Mouse (Mus musculus): ENCODE results near the gene Eva1a. TPM values are rescaled to one million over a fixed set of nuclear protein-coding genes. Genes with fewer than 3 reads are reported as not detected.

Gene Eva1a
- polyA plus RNA-seq, 1 experiment: 0.79 TPM

DNA sequence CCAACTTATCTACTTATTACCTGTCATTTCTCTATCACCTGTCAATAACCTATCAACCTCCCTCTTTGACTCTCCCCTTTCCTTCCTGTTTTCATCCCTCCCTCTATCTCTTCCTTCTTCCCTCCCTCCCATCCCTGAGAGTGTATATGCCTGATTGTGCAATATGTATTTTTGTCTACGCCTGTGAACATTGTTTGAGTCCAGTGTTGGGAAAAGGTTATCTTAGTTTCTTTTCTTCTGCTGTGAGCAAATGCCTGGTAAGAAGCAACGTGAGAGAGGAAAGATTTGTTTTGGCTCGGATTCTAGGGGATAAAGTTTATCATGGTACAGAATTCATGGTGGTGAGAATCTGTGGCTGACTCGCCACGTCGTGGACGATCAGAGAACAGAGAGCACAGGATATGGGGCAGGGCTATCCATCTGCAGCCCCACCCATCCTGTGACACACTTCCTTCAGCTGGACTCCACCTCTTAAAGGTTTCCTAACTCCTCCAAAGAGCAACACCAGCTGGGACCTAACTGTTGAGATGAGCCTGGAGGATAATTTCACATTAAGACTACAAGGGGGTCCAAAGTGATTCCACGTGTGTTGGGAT is 44.6 kb downstream of the Eva1a start:
- no peak for TF ChIP-seq EP300 (IDR thresholded peaks at IDR 0.05; ENCODE audit: insufficient read depth, low read depth, low read length)
- no peak for TF ChIP-seq POLR2A (IDR thresholded peaks at IDR 0.05; ENCODE audit: insufficient read depth, low read length)
- TF ChIP-seq CTCF (IDR thresholded peaks at IDR 0.05; ENCODE audit: low read depth, low read length): no peak
- no peak overlapping the region for H3K27ac ChIP-seq (ENCODE audit: insufficient read depth, low read length)
- no peak overlapping the region for H3K4me3 ChIP-seq (ENCODE audit: low read depth, low read length)
- H3K9ac ChIP-seq (ENCODE audit: low read depth, poor library complexity, severe bottlenecking): no peak overlapping the region
- no peaks in the 10 kb centered on the region for H3K4me1 ChIP-seq (ENCODE audit: control insufficient read depth, insufficient read depth, low read length)
- peaks cover 4% of the 10 kb centered on the region; the same call in 1 of the 2 replicates for H3K9me3 ChIP-seq (replicated peaks; ENCODE audit: control insufficient read depth, insufficient read depth, low read length, poor library complexity, severe bottlenecking)
- no peaks in the 10 kb centered on the region for H3K36me3 ChIP-seq (ENCODE audit: control insufficient read depth, insufficient read depth, low read length, poor library complexity, severe bottlenecking)
- no peaks in the 10 kb centered on the region for H3K27me3 ChIP-seq (ENCODE audit: control insufficient read depth, insufficient read depth, low read length, poor library complexity, severe bottlenecking)

DNA sequence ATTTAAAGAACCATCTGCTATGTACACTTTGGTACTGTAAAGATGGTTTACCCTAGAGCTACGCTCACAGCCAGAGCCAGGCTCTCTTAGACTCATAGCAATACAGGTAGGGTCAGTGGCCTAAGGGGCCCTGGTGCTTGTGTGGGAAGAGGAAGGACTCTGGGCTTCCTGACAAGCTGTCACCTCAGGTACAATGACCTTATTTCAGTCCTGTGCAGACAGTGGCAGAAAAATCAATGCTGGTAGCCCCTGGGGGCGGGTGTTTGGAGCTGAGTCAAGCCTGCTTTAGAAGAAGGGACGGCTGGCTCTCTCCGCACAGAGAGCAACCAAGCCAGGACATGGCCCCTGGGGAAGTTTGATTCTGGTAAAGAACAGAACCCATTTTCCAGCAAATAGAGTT is 47.3 kb downstream of the Eva1a start:
- Histone ChIP-seq H3K9me3 (replicated peaks; ENCODE audit: control insufficient read depth, insufficient read depth, low read length, poor library complexity, severe bottlenecking) (peaks cover 4% of the 10 kb centered on the region; the same call in 1 of the 2 replicates), H3K4me3 (ENCODE audit: low read depth, low read length) (no peak overlapping the region), H3K36me3 (ENCODE audit: control insufficient read depth, insufficient read depth, low read length, poor library complexity, severe bottlenecking) (no peaks in the 10 kb centered on the region), H3K27ac (ENCODE audit: insufficient read depth, low read length) (no peak overlapping the region), H3K4me1 (ENCODE audit: control insufficient read depth, insufficient read depth, low read length) (no peaks in the 10 kb centered on the region), H3K27me3 (ENCODE audit: control insufficient read depth, insufficient read depth, low read length, poor library complexity, severe bottlenecking) (no peaks in the 10 kb centered on the region), H3K9ac (ENCODE audit: low read depth, poor library complexity, severe bottlenecking) (no peak overlapping the region)
- TF ChIP-seq CTCF (IDR thresholded peaks at IDR 0.05; ENCODE audit: low read depth, low read length): no peak
- TF ChIP-seq EP300 (IDR thresholded peaks at IDR 0.05; ENCODE audit: insufficient read depth, low read depth, low read length): no peak
- TF ChIP-seq POLR2A (IDR thresholded peaks at IDR 0.05; ENCODE audit: insufficient read depth, low read length): no peak

DNA sequence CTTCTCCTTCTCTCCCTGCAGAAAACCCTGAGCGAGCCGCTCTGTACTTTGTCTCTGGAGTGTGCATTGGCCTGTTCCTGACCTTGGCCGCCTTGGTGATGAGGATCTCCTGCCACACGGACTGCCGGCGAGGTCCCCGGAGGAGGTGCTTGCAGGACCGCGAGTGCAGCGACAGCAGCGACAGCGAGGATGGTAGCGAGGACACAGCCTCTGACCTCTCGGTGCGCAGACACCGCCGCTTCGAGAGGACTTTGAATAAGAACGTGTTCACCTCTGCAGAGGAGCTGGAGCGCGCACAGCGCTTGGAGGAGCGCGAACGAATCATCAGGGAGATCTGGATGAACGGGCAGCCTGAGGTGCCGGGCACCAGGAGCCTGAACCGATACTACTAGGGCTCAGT is 50.9 kb downstream of the Eva1a start:
- H3K27ac ChIP-seq (ENCODE audit: insufficient read depth, low read length): no peak overlapping the region
- H3K4me3 ChIP-seq (ENCODE audit: low read depth, low read length): peak overlapping the region; percentile 38
- H3K36me3 ChIP-seq (ENCODE audit: control insufficient read depth, insufficient read depth, low read length, poor library complexity, severe bottlenecking): no peaks in the 10 kb centered on the region
- no peaks in the 10 kb centered on the region; the same call in 1 of the 2 replicates for H3K27me3 ChIP-seq (ENCODE audit: control insufficient read depth, insufficient read depth, low read length, poor library complexity, severe bottlenecking)
- peaks cover under 1% of the 10 kb centered on the region; the same call in 1 of the 2 replicates for H3K9me3 ChIP-seq (replicated peaks; ENCODE audit: control insufficient read depth, insufficient read depth, low read length, poor library complexity, severe bottlenecking)
- TF ChIP-seq EP300 (IDR thresholded peaks at IDR 0.05; ENCODE audit: insufficient read depth, low read depth, low read length) (no peak), POLR2A (IDR thresholded peaks at IDR 0.05; ENCODE audit: insufficient read depth, low read length) (no peak), CTCF (IDR thresholded peaks at IDR 0.05; ENCODE audit: low read depth, low read length) (no peak)
- no peak overlapping the region for H3K9ac ChIP-seq (ENCODE audit: low read depth, poor library complexity, severe bottlenecking)
- H3K4me1 ChIP-seq (ENCODE audit: control insufficient read depth, insufficient read depth, low read length): peaks cover 1% of the 10 kb centered on the region

DNA sequence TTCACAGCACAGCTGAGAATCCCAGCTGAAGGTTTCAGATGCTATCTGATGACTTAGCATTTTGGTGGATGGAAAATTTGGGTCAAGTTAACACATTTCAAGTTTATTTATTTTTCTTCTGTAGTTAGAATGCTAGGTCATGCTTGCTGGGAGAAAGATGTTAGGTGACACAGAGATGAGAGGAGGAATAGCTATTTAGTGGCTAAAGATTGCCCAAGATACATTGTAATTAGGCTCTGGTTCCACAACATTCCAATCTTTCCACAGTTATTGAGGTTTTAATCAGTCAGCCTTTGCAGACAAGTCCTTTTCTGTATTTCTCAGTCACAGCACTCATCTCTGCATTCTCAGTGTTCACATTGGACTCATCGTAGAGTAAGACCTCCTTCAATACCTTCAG is 56.9 kb downstream of the Eva1a start:
- H3K4me3 ChIP-seq (ENCODE audit: low read depth, low read length): no peak overlapping the region
- no peaks in the 10 kb centered on the region for H3K36me3 ChIP-seq (ENCODE audit: control insufficient read depth, insufficient read depth, low read length, poor library complexity, severe bottlenecking)
- H3K27ac ChIP-seq (ENCODE audit: insufficient read depth, low read length): no peak overlapping the region
- H3K4me1 ChIP-seq (ENCODE audit: control insufficient read depth, insufficient read depth, low read length): peaks cover 1% of the 10 kb centered on the region
- no peak overlapping the region for H3K9ac ChIP-seq (ENCODE audit: low read depth, poor library complexity, severe bottlenecking)
- TF ChIP-seq EP300 (IDR thresholded peaks at IDR 0.05; ENCODE audit: insufficient read depth, low read depth, low read length): no peak
- TF ChIP-seq CTCF (IDR thresholded peaks at IDR 0.05; ENCODE audit: low read depth, low read length): no peak
- no peak for TF ChIP-seq POLR2A (IDR thresholded peaks at IDR 0.05; ENCODE audit: insufficient read depth, low read length)
- no peaks in the 10 kb centered on the region; the same call in 1 of the 2 replicates for H3K27me3 ChIP-seq (ENCODE audit: control insufficient read depth, insufficient read depth, low read length, poor library complexity, severe bottlenecking)
- H3K9me3 ChIP-seq (replicated peaks; ENCODE audit: control insufficient read depth, insufficient read depth, low read length, poor library complexity, severe bottlenecking): no peaks in the 10 kb centered on the region

DNA sequence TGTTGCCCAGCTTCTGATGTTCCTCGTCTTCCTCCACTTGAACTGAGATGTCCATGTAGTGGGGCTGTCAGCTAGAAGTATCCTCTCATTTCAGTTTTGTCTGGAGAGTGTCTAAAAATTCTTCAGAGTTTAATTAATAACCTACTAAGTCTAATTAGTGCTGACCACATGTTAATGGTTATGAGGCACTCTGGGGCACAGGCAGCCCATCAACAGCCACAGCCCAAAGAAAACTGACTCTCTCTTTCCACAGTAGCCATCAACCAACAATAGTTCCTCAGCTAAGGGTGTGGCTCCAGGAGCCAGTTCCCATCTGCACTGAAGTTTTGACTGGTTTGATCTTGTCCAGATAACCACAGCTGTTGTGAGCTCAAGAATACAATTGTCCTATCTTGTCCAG is 57.6 kb downstream of the Eva1a start:
- Histone ChIP-seq H3K27ac (ENCODE audit: insufficient read depth, low read length) (no peak overlapping the region), H3K9me3 (replicated peaks; ENCODE audit: control insufficient read depth, insufficient read depth, low read length, poor library complexity, severe bottlenecking) (no peaks in the 10 kb centered on the region), H3K4me3 (ENCODE audit: low read depth, low read length) (no peak overlapping the region), H3K9ac (ENCODE audit: low read depth, poor library complexity, severe bottlenecking) (no peak overlapping the region), H3K27me3 (ENCODE audit: control insufficient read depth, insufficient read depth, low read length, poor library complexity, severe bottlenecking) (no peaks in the 10 kb centered on the region; the same call in 1 of the 2 replicates), H3K36me3 (ENCODE audit: control insufficient read depth, insufficient read depth, low read length, poor library complexity, severe bottlenecking) (no peaks in the 10 kb centered on the region), H3K4me1 (ENCODE audit: control insufficient read depth, insufficient read depth, low read length) (peaks cover under 1% of the 10 kb centered on the region)
- TF ChIP-seq CTCF (IDR thresholded peaks at IDR 0.05; ENCODE audit: low read depth, low read length) (no peak), EP300 (IDR thresholded peaks at IDR 0.05; ENCODE audit: insufficient read depth, low read depth, low read length) (no peak), POLR2A (IDR thresholded peaks at IDR 0.05; ENCODE audit: insufficient read depth, low read length) (no peak)

DNA sequence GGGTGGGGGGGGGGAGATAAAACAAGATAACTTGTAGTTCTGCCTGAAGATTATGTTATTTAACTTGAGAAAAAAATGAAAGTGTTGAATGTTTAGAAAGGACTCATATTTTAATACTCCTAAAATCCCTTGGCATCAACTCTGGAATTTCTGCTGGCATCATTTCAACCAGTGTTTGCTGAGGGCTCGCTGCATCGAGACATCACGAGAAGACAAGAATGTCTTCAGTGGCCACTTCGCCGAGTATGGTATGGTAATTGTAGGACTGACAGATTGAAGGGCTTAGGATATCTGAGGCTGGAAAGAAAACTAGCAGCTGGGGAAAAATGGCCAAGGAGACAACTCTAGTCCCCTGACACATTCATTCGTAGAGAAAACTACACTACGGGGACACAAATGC is 69.6 kb downstream of the Eva1a start:
- Histone ChIP-seq H3K4me1 (ENCODE audit: control insufficient read depth, insufficient read depth, low read length) (no peaks in the 10 kb centered on the region), H3K4me3 (ENCODE audit: low read depth, low read length) (no peak overlapping the region), H3K9ac (ENCODE audit: low read depth, poor library complexity, severe bottlenecking) (no peak overlapping the region), H3K27ac (ENCODE audit: insufficient read depth, low read length) (no peak overlapping the region), H3K27me3 (ENCODE audit: control insufficient read depth, insufficient read depth, low read length, poor library complexity, severe bottlenecking) (no peaks in the 10 kb centered on the region), H3K9me3 (replicated peaks; ENCODE audit: control insufficient read depth, insufficient read depth, low read length, poor library complexity, severe bottlenecking) (no peaks in the 10 kb centered on the region), H3K36me3 (ENCODE audit: control insufficient read depth, insufficient read depth, low read length, poor library complexity, severe bottlenecking) (no peaks in the 10 kb centered on the region)
- TF ChIP-seq EP300 (IDR thresholded peaks at IDR 0.05; ENCODE audit: insufficient read depth, low read depth, low read length) (no peak), POLR2A (IDR thresholded peaks at IDR 0.05; ENCODE audit: insufficient read depth, low read length) (no peak), CTCF (IDR thresholded peaks at IDR 0.05; ENCODE audit: low read depth, low read length) (no peak)

Data from ES-Bruce4 (cell line).